Mouse (Mus musculus): ENCODE data around the gene Klhl12.
A peak's percentile ranks its signal among the peaks of the same experiment; 100 is the strongest.
"Not testable (repeated sequence)": the region's sequence is repeated elsewhere in the genome, so short reads cannot be mapped to it uniquely, and the experiment has no call there.

Gene Klhl12

GRCm38 (mm10) chr1:134454904-134455824 lies at the start of gene Klhl12:
Gene Klhl12 (plus strand): TSS chr1:134455531.
- peak; percentile 93 to 99 for DNase-seq (ENCODE audit: inconsistent age in 2 of 2, low spot score in 1 of 2)

- no peak for DNase-seq (ENCODE audit: inconsistent age in 2 of 2, low spot score in 1 of 2)
These were observed 48.9 kb upstream of the Klhl12 start for GRCm38 (mm10) chr1:134406414-134406771.

- DNase-seq (ENCODE audit: inconsistent age in 2 of 2, low spot score in 1 of 2) = no peak
These were observed 47.3 kb upstream of the Klhl12 start for GRCm38 (mm10) chr1:134408080-134408479.

- DNase-seq (ENCODE audit: inconsistent age in 2 of 2, low spot score in 1 of 2) = no peak
These were observed 43.4 kb upstream of the Klhl12 start for GRCm38 (mm10) chr1:134411706-134412629.

- DNase-seq (ENCODE audit: inconsistent age in 2 of 2, low spot score in 1 of 2) = no peak
These were observed 41.3 kb upstream of the Klhl12 start for GRCm38 (mm10) chr1:134414038-134414437.

- DNase-seq (ENCODE audit: inconsistent age in 2 of 2, low spot score in 1 of 2) = peak in 1 of 2 experiments; percentile 53
These were observed 40.7 kb upstream of the Klhl12 start for GRCm38 (mm10) chr1:134414501-134415167.

GRCm38 (mm10) chr1:134415168-134415831 lies 40.0 kb upstream of the Klhl12 start, which contains the start of gene Adipor1:
Gene Adipor1 (plus strand): TSS chr1:134415378.
- DNase-seq (ENCODE audit: inconsistent age in 2 of 2, low spot score in 1 of 2) = peak; percentile 98 to 99

GRCm38 (mm10) chr1:134418414-134418975 lies 36.8 kb upstream of the Klhl12 start:
- peak in 1 of 2 experiments; percentile 81 for DNase-seq (ENCODE audit: inconsistent age in 2 of 2, low spot score in 1 of 2)

GRCm38 (mm10) chr1:134419176-134419575 lies 36.2 kb upstream of the Klhl12 start:
- DNase-seq (ENCODE audit: inconsistent age in 2 of 2, low spot score in 1 of 2) = no peak

- DNase-seq (ENCODE audit: inconsistent age in 2 of 2, low spot score in 1 of 2) = peak; percentile 88 to 95
These were observed 35.4 kb upstream of the Klhl12 start for GRCm38 (mm10) chr1:134419751-134420458.

GRCm38 (mm10) chr1:134423911-134424310 lies 31.4 kb upstream of the Klhl12 start:
- no peak for DNase-seq (ENCODE audit: inconsistent age in 2 of 2, low spot score in 1 of 2)

GRCm38 (mm10) chr1:134426289-134426688 lies 29.0 kb upstream of the Klhl12 start:
- DNase-seq (ENCODE audit: inconsistent age in 2 of 2, low spot score in 1 of 2) = no peak

- DNase-seq (ENCODE audit: inconsistent age in 2 of 2, low spot score in 1 of 2) = no peak
These were observed 22.3 kb upstream of the Klhl12 start for GRCm38 (mm10) chr1:134433002-134433401.

GRCm38 (mm10) chr1:134433473-134433872 lies 21.9 kb upstream of the Klhl12 start:
- DNase-seq (ENCODE audit: inconsistent age in 2 of 2, low spot score in 1 of 2) = no peak

GRCm38 (mm10) chr1:134435414-134435813 lies 19.9 kb upstream of the Klhl12 start:
- no peak for DNase-seq (ENCODE audit: inconsistent age in 2 of 2, low spot score in 1 of 2)

GRCm38 (mm10) chr1:134440437-134440836 lies 14.9 kb upstream of the Klhl12 start:
- DNase-seq (ENCODE audit: inconsistent age in 2 of 2, low spot score in 1 of 2) = no peak

GRCm38 (mm10) chr1:134441737-134442136 lies 13.6 kb upstream of the Klhl12 start:
- not testable (repeated sequence) for DNase-seq (ENCODE audit: inconsistent age in 2 of 2, low spot score in 1 of 2)

- DNase-seq (ENCODE audit: inconsistent age in 2 of 2, low spot score in 1 of 2) = no peak
These were observed 12.9 kb upstream of the Klhl12 start for GRCm38 (mm10) chr1:134442394-134442793.

GRCm38 (mm10) chr1:134443288-134443687 lies 12.0 kb upstream of the Klhl12 start:
- DNase-seq (ENCODE audit: inconsistent age in 2 of 2, low spot score in 1 of 2) = not testable (repeated sequence)
